Mouse (Mus musculus) intestine, embryonic 16.5 days (tissue): ENCODE results near the gene Adck1. TPM values are rescaled to one million over a fixed set of nuclear protein-coding genes. Genes with fewer than 3 reads are reported as not detected.
"Not testable (repeated sequence)": the region's sequence is repeated elsewhere in the genome, so short reads cannot be mapped to it uniquely, and the experiment has no call there.

Source experiments
- ATAC-seq: fragments of 200-750 bp; cut with Nextera tagmentation; 2 replicates; pipeline ENCODE4 v1.8.0; 2017; ENCODE audit warnings: moderate TSS enrichment, moderate library complexity
- H3K27ac ChIP-seq: fragments of 300-500 bp; sonication (generic); 2 replicates; pipeline ENCODE4 v1.5.1; 2014; ENCODE audit warnings: mild to moderate bottlenecking, low read length
- H3K27me3 ChIP-seq: fragments of 300-500 bp; sonication (generic); replicated peaks from 2 replicates; pipeline ENCODE4 v1.6.1; 2014; ENCODE audit warnings: low read length, control low read depth, mixed read lengths; ENCODE audit not compliant: control insufficient read depth, insufficient read depth
- H3K36me3 ChIP-seq: fragments of 300-500 bp; sonication (generic); 2 replicates; pipeline ENCODE4 v1.6.1; 2014; ENCODE audit warnings: low read length, control low read depth; ENCODE audit not compliant: control insufficient read depth, insufficient read depth
- H3K4me1 ChIP-seq: fragments of 300-500 bp; sonication (generic); 2 replicates; pipeline ENCODE4 v1.6.1; 2014; ENCODE audit warnings: low read length, control low read depth, mixed read lengths; ENCODE audit not compliant: control insufficient read depth, insufficient read depth
- H3K4me2 ChIP-seq: fragments of 300-500 bp; sonication (generic); 2 replicates; pipeline ENCODE4 v1.6.1; 2014; ENCODE audit warnings: low read depth, low read length, control low read depth
- H3K4me3 ChIP-seq: fragments of 300-500 bp; sonication (generic); 2 replicates; pipeline ENCODE4 v1.5.1; 2014; ENCODE audit warnings: mild to moderate bottlenecking, low read length
- H3K9ac ChIP-seq: fragments of 300-500 bp; sonication (generic); 2 replicates; pipeline ENCODE4 v1.6.1; 2014; ENCODE audit warnings: low read depth, low read length
- H3K9me3 ChIP-seq: fragments of 300-500 bp; sonication (generic); 2 replicates; pipeline ENCODE4 v1.6.1; 2016; ENCODE audit warnings: low read length, control low read depth; ENCODE audit not compliant: control insufficient read depth
- WGBS: fragments of 180-500 bp; shearing (Covaris S2); extraction: QIAGEN DNeasy Blood & Tissue Kit; methylation state at CpG from one replicate; pipeline ENCODE4 v1.1.7; 2014; 5-methylcytosine and 5-hydroxymethylcytosine counted together
- polyA plus RNA-seq: library from polyadenylated mRNA; unstranded; fragments of >200 nt; fragmentation: Nextera tagmentation; extraction: Ambion mirVana; gene quantifications from 2 replicates; pipeline ENCODE4 v1.2.1, GENCODE M21; 2015

The Adck1 gene
- polyA plus RNA-seq, 1 experiment from 2014 or later = 19.0 TPM

- Histone ChIP-seq H3K36me3 (no peaks in the 10 kb centered on the region), H3K9me3 (no peaks in the 10 kb centered on the region), H3K27me3 (no peaks in the 10 kb centered on the region), H3K27ac (no peak overlapping the region), H3K4me2 (no peak overlapping the region), H3K4me3 (no peak overlapping the region), H3K9ac (no peak overlapping the region), H3K4me1 (no peaks in the 10 kb centered on the region; the same call in 1 of the 2 replicates)
- 80% methylated on average over 10 of the region's 10 CpGs for WGBS
- no peak for ATAC-seq
Observed at GRCm38 (mm10) chr12:88463588-88464290, 103.4 kb downstream of the Adck1 start.

- WGBS = 84% methylated on average over 6 of the region's 6 CpGs
- no peak overlapping the region for H3K27ac ChIP-seq
- H3K4me2 ChIP-seq = no peak overlapping the region
- H3K9ac ChIP-seq = no peak overlapping the region
- no peaks in the 10 kb centered on the region; the same call in 1 of the 2 replicates for H3K4me1 ChIP-seq
- no peaks in the 10 kb centered on the region for H3K36me3 ChIP-seq
- no peaks in the 10 kb centered on the region for H3K9me3 ChIP-seq
- ATAC-seq = no peak
- H3K4me3 ChIP-seq = no peak overlapping the region
- H3K27me3 ChIP-seq = no peaks in the 10 kb centered on the region
Observed at GRCm38 (mm10) chr12:88466801-88467200, 106.4 kb downstream of the Adck1 start.

- H3K27ac ChIP-seq = no peak overlapping the region
- no peak for ATAC-seq
- H3K4me2 ChIP-seq = no peak overlapping the region
- no peaks in the 10 kb centered on the region for H3K27me3 ChIP-seq
- WGBS = 53% methylated on average over 3 of the region's 3 CpGs
- no peaks in the 10 kb centered on the region for H3K36me3 ChIP-seq
- H3K4me1 ChIP-seq = no peaks in the 10 kb centered on the region; the same call in 1 of the 2 replicates
- no peaks in the 10 kb centered on the region for H3K9me3 ChIP-seq
- no peak overlapping the region for H3K4me3 ChIP-seq
- no peak overlapping the region for H3K9ac ChIP-seq
Observed at GRCm38 (mm10) chr12:88467257-88467656, 106.9 kb downstream of the Adck1 start.

DNA sequence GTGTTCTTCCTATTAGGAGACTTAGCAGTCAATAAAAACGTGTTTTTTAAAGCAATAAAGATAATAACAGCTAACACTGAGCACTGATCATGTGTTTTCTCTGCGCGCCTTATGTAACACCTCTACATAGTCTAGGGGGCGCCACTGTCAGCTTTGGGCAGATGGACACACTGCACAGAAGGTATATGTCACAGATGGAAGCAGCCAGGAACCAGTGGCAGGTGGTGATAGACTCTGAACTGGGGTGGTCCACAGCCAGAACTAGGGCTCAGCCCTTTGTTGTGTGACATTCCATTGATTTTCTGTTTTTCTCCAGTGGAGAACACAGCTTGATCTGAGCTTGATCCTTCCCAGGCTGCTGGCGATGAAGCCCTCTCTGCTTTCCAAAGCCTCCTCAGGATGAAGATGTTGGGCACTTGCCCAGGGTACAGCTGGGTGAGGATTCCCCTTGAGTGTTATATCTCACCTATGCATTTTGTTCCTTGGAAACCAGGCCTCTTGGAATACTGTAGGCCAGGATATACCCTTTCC, 107.6 kb downstream of the Adck1 start:
- Histone ChIP-seq H3K4me2 (no peak overlapping the region), H3K9me3 (no peaks in the 10 kb centered on the region), H3K9ac (no peak overlapping the region), H3K36me3 (no peaks in the 10 kb centered on the region), H3K4me3 (no peak overlapping the region), H3K27me3 (no peaks in the 10 kb centered on the region), H3K27ac (no peak overlapping the region), H3K4me1 (no peaks in the 10 kb centered on the region; the same call in 1 of the 2 replicates)
- ATAC-seq = no peak
- 66% methylated on average over 5 of the region's 5 CpGs for WGBS

- no peaks in the 10 kb centered on the region for H3K9me3 ChIP-seq
- H3K9ac ChIP-seq = no peak overlapping the region
- no peaks in the 10 kb centered on the region for H3K36me3 ChIP-seq
- no peak overlapping the region for H3K4me2 ChIP-seq
- no peak overlapping the region for H3K4me3 ChIP-seq
- H3K27me3 ChIP-seq = no peaks in the 10 kb centered on the region
- no peak overlapping the region for H3K27ac ChIP-seq
- ATAC-seq = no peak
- H3K4me1 ChIP-seq = no peaks in the 10 kb centered on the region; the same call in 1 of the 2 replicates
- 67% methylated on average over 6 of the region's 6 CpGs for WGBS
Observed at GRCm38 (mm10) chr12:88468691-88469090, 108.3 kb downstream of the Adck1 start.

DNA sequence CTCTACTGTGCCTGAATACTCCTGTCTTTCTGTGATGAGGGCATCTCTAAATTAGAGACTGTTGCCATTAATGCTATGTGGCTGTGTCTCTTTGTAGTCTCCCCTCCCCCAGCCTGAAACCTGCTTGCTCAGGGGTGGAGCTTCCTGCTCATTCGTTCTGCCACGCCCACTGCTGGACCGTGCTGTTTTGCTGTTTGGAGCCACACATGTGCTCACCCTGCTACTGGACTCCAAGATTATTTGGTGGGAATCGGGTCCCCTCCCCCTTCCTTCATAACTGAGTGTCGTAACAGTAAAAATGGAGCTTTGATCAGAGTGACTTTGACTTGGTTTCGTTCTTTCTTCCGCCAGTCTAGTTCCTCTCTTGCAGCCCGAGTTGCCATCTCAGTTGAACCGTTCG, 111.5 kb downstream of the Adck1 start:
- not testable (repeated sequence) for ATAC-seq, H3K4me3 ChIP-seq, H3K9me3 ChIP-seq, H3K27me3 ChIP-seq, H3K4me2 ChIP-seq, H3K36me3 ChIP-seq, H3K27ac ChIP-seq, H3K4me1 ChIP-seq, H3K9ac ChIP-seq
- WGBS = 66% methylated on average over 10 of the region's 10 CpGs

- Histone ChIP-seq H3K9ac (no peak overlapping the region), H3K4me2 (no peak overlapping the region), H3K4me3 (no peak overlapping the region), H3K27ac (no peak overlapping the region), H3K4me1 (no peaks in the 10 kb centered on the region), H3K9me3 (no peaks in the 10 kb centered on the region), H3K27me3 (no peaks in the 10 kb centered on the region), H3K36me3 (no peaks in the 10 kb centered on the region)
- no peak for ATAC-seq
- WGBS = 71% methylated on average over 3 of the region's 3 CpGs
Observed at GRCm38 (mm10) chr12:88472832-88473231, 112.5 kb downstream of the Adck1 start.

- H3K9ac ChIP-seq = no peak overlapping the region
- no peak overlapping the region for H3K27ac ChIP-seq
- no peak overlapping the region for H3K4me2 ChIP-seq
- no peaks in the 10 kb centered on the region for H3K27me3 ChIP-seq
- no peaks in the 10 kb centered on the region for H3K4me1 ChIP-seq
- H3K36me3 ChIP-seq = no peaks in the 10 kb centered on the region
- 88% methylated on average over 6 of the region's 6 CpGs for WGBS
- H3K9me3 ChIP-seq = no peaks in the 10 kb centered on the region
- ATAC-seq = no peak
- H3K4me3 ChIP-seq = no peak overlapping the region
Observed at GRCm38 (mm10) chr12:88473796-88474195, 113.4 kb downstream of the Adck1 start.

DNA sequence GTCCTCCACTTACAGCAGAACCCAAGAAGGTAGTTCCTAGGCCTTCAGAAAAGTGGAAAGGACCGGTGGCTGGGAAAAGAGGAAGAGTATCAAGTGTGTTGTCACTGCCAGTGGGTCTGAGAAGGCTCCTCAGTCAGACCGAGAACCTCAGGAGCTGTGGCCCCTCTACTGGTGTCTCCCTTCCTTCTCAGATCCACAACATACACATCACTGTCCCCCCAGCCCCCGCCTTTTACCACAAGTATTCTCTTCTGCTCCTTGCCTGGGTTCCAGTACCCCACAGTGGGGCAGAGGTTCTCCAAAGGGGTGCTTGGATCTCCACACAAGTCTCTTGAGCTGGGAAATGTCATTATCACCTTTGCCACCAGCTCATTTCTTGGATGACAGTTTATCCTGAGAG, 115.5 kb downstream of the Adck1 start:
- Histone ChIP-seq H3K27me3 (no peaks in the 10 kb centered on the region), H3K36me3 (no peaks in the 10 kb centered on the region), H3K4me2 (no peak overlapping the region), H3K4me3 (no peak overlapping the region), H3K27ac (no peak overlapping the region), H3K9ac (no peak overlapping the region), H3K9me3 (no peaks in the 10 kb centered on the region), H3K4me1 (no peaks in the 10 kb centered on the region)
- WGBS = 81% methylated on average over 3 of the region's 3 CpGs
- ATAC-seq = no peak

- Histone ChIP-seq H3K36me3 (no peaks in the 10 kb centered on the region), H3K9me3 (no peaks in the 10 kb centered on the region), H3K4me1 (no peaks in the 10 kb centered on the region), H3K4me2 (no peak overlapping the region), H3K4me3 (no peak overlapping the region), H3K27me3 (no peaks in the 10 kb centered on the region), H3K9ac (no peak overlapping the region), H3K27ac (no peak overlapping the region)
- 78% methylated on average over 6 of the region's 6 CpGs for WGBS
- ATAC-seq = no peak
Observed at GRCm38 (mm10) chr12:88476702-88477101, 116.3 kb downstream of the Adck1 start.
